Mouse (Mus musculus) CH12.LX (cell line): ENCODE measurements around the gene Wdfy1. TPM values are rescaled to one million over a fixed set of nuclear protein-coding genes. Genes with fewer than 3 reads are reported as not detected.
A peak's percentile ranks its signal among the peaks of the same experiment; 100 is the strongest.

Experiments
- DNase-seq: peaks from one replicate; pipeline ENCODE4 v3.0.0-alpha.2; 2013; ENCODE audit errors: extremely low read depth
- H3K27ac ChIP-seq: 2 replicates; pipeline ENCODE4 v1.5.1; 2012; ENCODE audit warnings: low read depth, mild to moderate bottlenecking, control low read depth, moderate library complexity; ENCODE audit not compliant: insufficient read depth
- H3K27me3 ChIP-seq: replicated peaks from 2 replicates; pipeline ENCODE3; 2012; ENCODE audit warnings: inconsistent platforms
- H3K36me3 ChIP-seq, 2 experiments: replicated peaks in 1 of 2; 2 replicates each; pipeline versions ENCODE3 to v1.6.1; 2012; ENCODE audit warnings: inconsistent platforms in 1 of 2, low read length in 1 of 2, mild to moderate bottlenecking in 1 of 2, mixed read lengths in 1 of 2, moderate library complexity in 1 of 2; ENCODE audit not compliant: control insufficient read depth in 1 of 2, insufficient read depth in 1 of 2
- H3K4me1 ChIP-seq, 2 experiments: 2 replicates each; pipeline ENCODE4 v1.6.1; 2012; ENCODE audit warnings: inconsistent platforms in 1 of 2, moderate library complexity in 1 of 2; ENCODE audit not compliant: insufficient read depth in 2 of 2, control insufficient read depth in 1 of 2
- H3K4me2 ChIP-seq: 2 replicates; pipeline ENCODE4 v1.6.1; 2012; ENCODE audit warnings: low read depth, mild to moderate bottlenecking, control low read depth; ENCODE audit not compliant: poor library complexity, insufficient read depth, severe bottlenecking
- H3K4me3 ChIP-seq, 3 experiments: fragments of 150-350 bp in 1 of 3; sonication (generic) in 1 of 3; replicated peaks in 1 of 3; 2 replicates each; pipeline versions ENCODE3 to v1.5.1; 2011 to 2012; ENCODE audit warnings: low read depth in 2 of 3, low read length in 2 of 3, mild to moderate bottlenecking in 2 of 3, moderate library complexity in 2 of 3, control low read depth in 1 of 3, improper control_type of control experiment in 1 of 3, inconsistent platforms in 1 of 3, mixed read lengths in 1 of 3; ENCODE audit not compliant: poor library complexity in 1 of 3
- H3K79me2 ChIP-seq: replicated peaks from 2 replicates; pipeline ENCODE4 v1.6.1; 2012; ENCODE audit warnings: mild to moderate bottlenecking, moderate library complexity; ENCODE audit not compliant: control insufficient read depth, poor library complexity, insufficient read depth, severe bottlenecking; ENCODE audit errors: extremely low read depth
- H3K9ac ChIP-seq: 2 replicates; pipeline ENCODE4 v1.6.1; 2012; ENCODE audit warnings: low read depth, mild to moderate bottlenecking, control low read depth, moderate library complexity; ENCODE audit not compliant: insufficient read depth
- H3K9me3 ChIP-seq: replicated peaks from 2 replicates; pipeline ENCODE3; 2012; ENCODE audit warnings: low read length, inconsistent platforms, mixed read lengths
- CHD2 ChIP-seq: IDR thresholded peaks from 2 replicates; pipeline ENCODE4 v1.6.1; 2011; ENCODE audit warnings: low read length, improper control_type of control experiment
- CTCF ChIP-seq, 2 experiments: IDR thresholded peaks in 1 of 2; conservative IDR thresholded peaks in 1 of 2; 2 replicates each; pipeline ENCODE4 v1.5.1; 2011 to 2012; ENCODE audit warnings: low read depth in 2 of 2, low read length in 2 of 2, improper control_type of control experiment in 1 of 2, inconsistent platforms in 1 of 2, mild to moderate bottlenecking in 1 of 2, moderate library complexity in 1 of 2
- E2F4 ChIP-seq: IDR thresholded peaks from 2 replicates; pipeline ENCODE4 v1.6.1; 2011; ENCODE audit warnings: low read depth, low read length, improper control_type of control experiment; ENCODE audit not compliant: insufficient replicate concordance
- ELF1 ChIP-seq: IDR thresholded peaks from 2 replicates; pipeline ENCODE4 v1.6.1; 2014; ENCODE audit warnings: low read depth, mild to moderate bottlenecking, inconsistent platforms, low read length, improper control_type of control experiment
- EP300 ChIP-seq: IDR thresholded peaks from 2 replicates; pipeline ENCODE4 v1.6.1; 2011; ENCODE audit warnings: low read length, improper control_type of control experiment
- ETS1 ChIP-seq: conservative IDR thresholded peaks from 2 replicates; pipeline ENCODE4 v1.6.1; 2012; ENCODE audit warnings: low read depth, mild to moderate bottlenecking, inconsistent platforms, low read length, improper control_type of control experiment, moderate library complexity
- GABPA ChIP-seq: IDR thresholded peaks from 2 replicates; pipeline ENCODE4 v1.6.1; 2012; ENCODE audit warnings: low read depth, low read length, improper control_type of control experiment, inconsistent platforms; ENCODE audit not compliant: insufficient replicate concordance
- JUN ChIP-seq: IDR thresholded peaks from 2 replicates; pipeline ENCODE4 v1.6.1; 2011; ENCODE audit warnings: low read depth, mild to moderate bottlenecking, low read length, improper control_type of control experiment, moderate library complexity; ENCODE audit not compliant: insufficient read depth
- KAT2A ChIP-seq: IDR thresholded peaks from 2 replicates; pipeline ENCODE4 v1.6.1; 2012; ENCODE audit warnings: low read length, improper control_type of control experiment, inconsistent platforms; ENCODE audit not compliant: insufficient replicate concordance
- MAZ ChIP-seq: IDR thresholded peaks from 2 replicates; pipeline ENCODE4 v1.6.1; 2012; ENCODE audit warnings: low read depth, mild to moderate bottlenecking, inconsistent platforms, low read length, improper control_type of control experiment, moderate library complexity
- NRF1 ChIP-seq: IDR thresholded peaks from 2 replicates; pipeline ENCODE4 v1.6.1; 2014; ENCODE audit warnings: low read depth, mild to moderate bottlenecking, inconsistent platforms, low read length, improper control_type of control experiment, moderate library complexity
- PAX5 ChIP-seq: IDR thresholded peaks from 2 replicates; pipeline ENCODE4 v1.6.1; 2012; ENCODE audit warnings: low read length, inconsistent platforms, mixed read lengths
- RAD21 ChIP-seq: IDR thresholded peaks from 2 replicates; pipeline ENCODE4 v1.6.1; 2011; ENCODE audit warnings: low read depth, mild to moderate bottlenecking, low read length, improper control_type of control experiment, moderate library complexity
- SIN3A ChIP-seq: IDR thresholded peaks from 2 replicates; pipeline ENCODE4 v1.6.1; 2012; ENCODE audit warnings: low read length, improper control_type of control experiment, inconsistent platforms
- SMC3 ChIP-seq: IDR thresholded peaks from 2 replicates; pipeline ENCODE4 v1.6.1; 2011; ENCODE audit warnings: low read depth, low read length, improper control_type of control experiment
- TBP ChIP-seq: conservative IDR thresholded peaks from 2 replicates; pipeline ENCODE4 v1.6.1; 2011; ENCODE audit warnings: low read depth, low read length, improper control_type of control experiment
- TCF12 ChIP-seq: IDR thresholded peaks from 2 replicates; pipeline ENCODE4 v1.6.1; 2014; ENCODE audit warnings: low read depth, mild to moderate bottlenecking, inconsistent platforms, low read length, improper control_type of control experiment
- UBTF ChIP-seq: IDR thresholded peaks from 2 replicates; pipeline ENCODE4 v1.6.1; 2012; ENCODE audit warnings: low read depth, mild to moderate bottlenecking, inconsistent platforms, low read length, improper control_type of control experiment, moderate library complexity
- USF1 ChIP-seq: IDR thresholded peaks from 2 replicates; pipeline ENCODE4 v1.6.1; 2014; ENCODE audit warnings: low read depth, mild to moderate bottlenecking, inconsistent platforms, low read length, improper control_type of control experiment
- USF2 ChIP-seq: conservative IDR thresholded peaks from 2 replicates; pipeline ENCODE4 v1.6.1; 2011; ENCODE audit warnings: low read depth, low read length, improper control_type of control experiment
- ZC3H11A ChIP-seq: IDR thresholded peaks from 2 replicates; pipeline ENCODE4 v1.6.1; 2012; ENCODE audit warnings: low read depth, mild to moderate bottlenecking, inconsistent platforms, low read length, improper control_type of control experiment
- ZKSCAN1 ChIP-seq: IDR thresholded peaks from 2 replicates; pipeline ENCODE4 v1.6.1; 2012; ENCODE audit warnings: low read depth, inconsistent platforms, low read length, improper control_type of control experiment, borderline replicate concordance
- ZNF384 ChIP-seq: IDR thresholded peaks from 2 replicates; pipeline ENCODE4 v1.6.1; 2012; ENCODE audit warnings: low read depth, low read length, improper control_type of control experiment, inconsistent platforms
- dilution Hi-C: fragments of 300-500 bp; cut with MboI; formaldehyde crosslinking; loops from 2 replicates; pipeline ENCODE4 v1.14.3; 2020; ENCODE audit warnings: low sequenced_read_pairs; ENCODE audit not compliant: extremely low pct_unique_long_range_greater_than_20kb, extremely low pct_ligation_motif_present
- in situ Hi-C: fragments of 300-500 bp; cut with MboI; formaldehyde crosslinking; loops from 3 replicates; pipeline ENCODE4 v1.14.3; 2019; ENCODE audit warnings: low sequenced_read_pairs, low pct_ligation_motif_present, low pct_unique_long_range_greater_than_20kb, mixed read lengths
- polyA plus RNA-seq: library from polyadenylated mRNA; unstranded; fragments of >175 nt; gene quantifications from 2 replicates; pipeline ENCODE4 v1.2.1, GENCODE M21; 2012; ENCODE audit warnings: low read depth; ENCODE audit not compliant: insufficient read length
- total RNA-seq, 2 experiments: library from RNA; depleted of rRNA; stranded (reverse); fragments of 300-350 nt in 1 of 2; fragments of >200 nt in 1 of 2; gene quantifications; 2 replicates each; pipeline ENCODE4 v1.2.3; 2012 to 2014

The Wdfy1 gene
- total and polyA plus RNA-seq, 3 experiments: 56.3 to 86.3 (median 70.6) TPM

GRCm38 (mm10) chr1:79736408-79736807, 39.5 kb downstream of the Wdfy1 start:
- H3K4me3 ChIP-seq: no peak overlapping the region
- no peak overlapping the region for H3K27ac ChIP-seq
- DNase-seq: no peak
- H3K9me3 ChIP-seq: no peaks in the 10 kb centered on the region
- H3K9ac ChIP-seq: no peak overlapping the region
- H3K27me3 ChIP-seq: no peaks in the 10 kb centered on the region
- dilution Hi-C loops (no loop called here), in situ Hi-C loops (no loop called here)
- H3K79me2 ChIP-seq: no peaks in the 10 kb centered on the region
- H3K4me2 ChIP-seq: no peak overlapping the region
- H3K36me3 ChIP-seq: peaks cover 30 to 83% of the 10 kb centered on the region in 2 experiments
- TF ChIP-seq E2F4 (no peak), CHD2 (no peak), KAT2A (no peak)
- H3K4me1 ChIP-seq: peaks cover 0 to 10% of the 10 kb centered on the region in 2 experiments; a peak in 1 of 4 replicates

GRCm38 (mm10) chr1:79734794-79735193, 41.1 kb downstream of the Wdfy1 start:
- Histone ChIP-seq H3K27ac (no peak overlapping the region), H3K4me2 (no peak overlapping the region), H3K36me3 (peaks cover 39 to 83% of the 10 kb centered on the region in 2 experiments), H3K27me3 (no peaks in the 10 kb centered on the region), H3K4me1 (peaks cover 0 to 6% of the 10 kb centered on the region in 2 experiments; a peak in 1 of 4 replicates), H3K4me3 (no peak overlapping the region), H3K79me2 (no peaks in the 10 kb centered on the region), H3K9me3 (no peaks in the 10 kb centered on the region), H3K9ac (no peak overlapping the region)
- in situ Hi-C loops (no loop called here), dilution Hi-C loops (no loop called here)
- TF ChIP-seq SIN3A (no peak), CTCF (conservative IDR thresholded peaks at IDR 0.05 in 1 of 2, IDR thresholded peaks at IDR 0.05 in 1 of 2; ENCODE audit: low read depth in 2 of 2, low read length in 2 of 2) (peak in 1 of 2 experiments; percentile 46; a peak in 2 of 4 replicates), TCF12 (no peak), SMC3 (peak; percentile 53), ZNF384 (no peak), ETS1 (no peak), NRF1 (no peak), TBP (no peak), RAD21 (peak; percentile 31)
- no peak for DNase-seq

DNA sequence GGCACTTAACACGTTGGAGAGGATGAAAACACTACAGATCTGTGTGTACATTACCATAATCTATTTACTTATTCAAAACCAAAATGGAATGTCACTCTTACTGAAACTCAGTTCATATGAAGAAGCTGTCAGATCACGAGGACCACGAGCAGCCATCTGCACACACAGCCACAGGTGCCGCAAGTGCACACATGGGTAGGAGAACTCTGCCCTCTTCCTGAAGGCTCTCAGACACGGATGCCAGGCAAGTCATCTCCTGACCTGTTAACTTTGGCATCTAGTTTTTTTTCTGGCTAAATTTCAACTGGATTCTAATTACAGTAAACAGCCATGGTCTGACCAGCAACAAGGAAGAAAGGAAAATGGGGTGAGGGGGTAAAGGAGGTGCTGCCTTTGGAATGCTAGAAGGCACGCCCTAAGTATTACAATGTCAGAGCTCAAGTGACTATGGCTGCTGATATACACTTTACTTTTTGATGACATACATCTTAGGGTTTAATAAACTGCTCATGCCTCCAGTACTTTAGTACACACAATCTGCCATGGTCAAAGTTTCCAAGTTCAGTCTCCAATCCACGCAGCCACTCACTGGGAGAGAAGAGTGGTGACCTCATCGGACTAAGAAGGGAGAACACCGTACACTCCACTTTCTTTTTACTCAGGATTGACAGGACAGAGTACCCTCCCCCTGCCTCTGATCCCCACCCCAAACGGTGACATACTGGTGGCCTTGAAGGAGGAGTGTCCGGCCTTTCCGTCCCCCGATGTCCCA, 61.6 kb downstream of the Wdfy1 start:
- Histone ChIP-seq H3K9me3 (no peaks in the 10 kb centered on the region), H3K36me3 (peaks cover 29 to 56% of the 10 kb centered on the region in 2 experiments), H3K79me2 (no peaks in the 10 kb centered on the region), H3K9ac (no peak overlapping the region), H3K27ac (no peak overlapping the region), H3K27me3 (no peaks in the 10 kb centered on the region), H3K4me3 (no peak overlapping the region), H3K4me1 (peaks cover 0 to 15% of the 10 kb centered on the region in 2 experiments; a peak in 2 of 4 replicates), H3K4me2 (no peak overlapping the region)
- in situ Hi-C loops: no loop called here
- dilution Hi-C loops: no loop called here
- no peak for DNase-seq
- no peak for TF ChIP-seq JUN
- TF ChIP-seq USF2: no peak
- TF ChIP-seq MAZ: no peak
- TF ChIP-seq GABPA: no peak
- TF ChIP-seq CHD2: no peak
- TF ChIP-seq E2F4: no peak
- TF ChIP-seq ZC3H11A: no peak
- TF ChIP-seq UBTF: no peak
- no peak for TF ChIP-seq TCF12
- TF ChIP-seq ZNF384: no peak
- TF ChIP-seq NRF1: no peak
- TF ChIP-seq ELF1: no peak
- no peak for TF ChIP-seq CTCF (conservative IDR thresholded peaks at IDR 0.05 in 1 of 2, IDR thresholded peaks at IDR 0.05 in 1 of 2; ENCODE audit: low read depth in 2 of 2, low read length in 2 of 2)
- no peak for TF ChIP-seq EP300
- no peak for TF ChIP-seq RAD21
- TF ChIP-seq USF1: no peak
- no peak for TF ChIP-seq ZKSCAN1
- TF ChIP-seq PAX5: no peak
